Mouse (Mus musculus): ENCODE measurements around the gene Nod2.

Gene Nod2

DNA sequence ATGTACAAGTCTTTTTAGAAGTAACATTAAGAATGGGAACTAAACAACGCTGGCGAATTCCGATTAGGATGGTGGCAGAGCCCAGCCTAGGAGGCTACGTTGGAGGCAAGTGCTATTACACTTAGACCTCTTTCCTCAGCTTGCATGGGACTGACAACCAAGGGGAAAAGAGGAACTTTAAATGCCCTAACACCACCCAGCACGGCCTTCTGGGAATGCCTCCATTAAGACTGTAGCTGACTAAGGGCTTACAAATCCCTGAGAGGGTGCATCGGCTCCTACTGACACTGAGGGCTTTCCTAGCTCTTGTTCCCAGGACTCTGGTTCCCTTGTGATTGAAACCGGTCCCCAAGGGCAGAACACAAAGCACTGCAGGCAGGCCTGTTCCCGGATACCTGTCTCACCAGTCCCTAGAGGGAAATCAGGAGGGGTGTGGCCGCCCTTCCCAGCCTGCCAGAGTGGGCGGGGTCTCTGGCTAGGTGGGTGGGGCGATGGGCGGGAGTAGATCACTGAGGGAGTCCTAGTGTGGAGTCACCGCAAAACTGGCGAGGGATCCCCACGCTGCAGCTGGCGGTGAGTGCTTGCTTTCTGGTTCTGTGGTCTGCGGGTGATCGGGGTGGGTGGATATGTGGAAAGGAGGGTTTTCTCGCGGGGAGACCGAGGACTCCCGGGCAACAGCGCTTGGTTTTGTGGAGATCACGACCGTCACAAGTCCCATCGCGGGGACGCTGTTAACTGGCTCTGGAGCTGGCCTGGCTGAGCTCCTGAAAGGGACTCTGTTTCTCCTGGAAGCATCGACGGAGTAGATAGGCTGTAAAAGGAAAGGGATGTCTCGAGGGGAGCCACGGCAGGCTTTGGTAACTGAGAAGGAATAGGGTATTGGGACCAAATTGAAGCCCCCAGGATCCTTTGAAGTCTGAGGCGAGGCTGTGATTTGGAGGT is at the start of gene Nod2:
Nod2 (plus strand) TSS at position 479 of the 942 bp plus-strand sequence.
- in situ Hi-C loops (cut with MboI, MseI) = no loop called here

- in situ Hi-C loops (cut with MboI, MseI) = no loop called here
Observed at GRCm38 (mm10) chr8:88598578-88598977, 48.5 kb upstream of the Nod2 start.

GRCm38 (mm10) chr8:88599491-88599890 is 47.6 kb upstream of the Nod2 start:
- in situ Hi-C loops (cut with MboI, MseI) = no loop called here

GRCm38 (mm10) chr8:88603446-88603989 is 43.6 kb upstream of the Nod2 start:
- in situ Hi-C loops (cut with MboI, MseI) = no loop called here

DNA sequence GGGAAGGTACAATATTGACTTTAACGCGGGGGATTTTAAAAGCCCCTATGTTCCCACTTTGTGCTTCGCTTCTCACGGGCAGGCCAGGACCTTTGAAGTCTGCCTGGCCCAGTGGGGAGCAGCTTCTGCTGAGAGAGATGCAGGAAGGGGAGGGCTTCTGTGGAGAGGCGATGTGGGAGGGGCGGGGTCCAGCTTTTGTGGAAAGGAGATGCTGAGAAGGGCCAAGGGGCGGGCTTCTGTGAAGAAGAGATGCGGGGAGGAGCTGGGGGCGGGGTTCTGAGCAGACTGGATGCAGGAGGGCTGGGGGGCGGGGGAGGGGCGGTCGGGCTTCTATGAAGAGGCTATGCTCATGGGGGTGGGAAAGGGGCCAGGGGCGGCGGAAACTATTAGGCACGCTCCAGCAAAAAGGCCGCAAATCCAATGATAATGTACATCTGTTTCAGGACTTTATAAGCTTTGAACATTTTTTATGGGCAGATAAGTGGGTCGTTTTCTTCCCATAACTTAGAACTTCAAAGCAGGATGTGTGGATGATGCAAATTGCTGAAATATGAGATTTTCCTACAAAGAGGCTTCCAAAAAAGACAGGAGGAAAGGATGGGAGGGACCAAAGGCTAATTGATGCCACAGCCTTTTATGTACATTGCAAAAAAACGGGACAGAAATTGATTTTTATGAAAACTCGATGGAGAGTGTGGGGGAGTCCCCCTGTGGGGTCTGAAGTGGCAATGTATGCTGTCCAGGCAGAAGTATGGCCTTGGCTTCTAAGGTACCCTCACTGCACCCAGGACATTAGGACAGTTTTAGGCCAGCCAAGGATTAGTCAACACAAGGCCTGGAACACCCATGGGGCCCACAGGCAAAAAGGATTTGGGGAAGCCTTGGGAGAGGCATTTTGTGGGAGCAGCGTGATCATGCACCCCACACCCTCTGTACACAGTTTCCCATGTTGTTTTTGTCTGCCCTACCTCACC is 42.8 kb upstream of the Nod2 start:
- in situ Hi-C loops (cut with MboI, MseI) = no loop called here

DNA sequence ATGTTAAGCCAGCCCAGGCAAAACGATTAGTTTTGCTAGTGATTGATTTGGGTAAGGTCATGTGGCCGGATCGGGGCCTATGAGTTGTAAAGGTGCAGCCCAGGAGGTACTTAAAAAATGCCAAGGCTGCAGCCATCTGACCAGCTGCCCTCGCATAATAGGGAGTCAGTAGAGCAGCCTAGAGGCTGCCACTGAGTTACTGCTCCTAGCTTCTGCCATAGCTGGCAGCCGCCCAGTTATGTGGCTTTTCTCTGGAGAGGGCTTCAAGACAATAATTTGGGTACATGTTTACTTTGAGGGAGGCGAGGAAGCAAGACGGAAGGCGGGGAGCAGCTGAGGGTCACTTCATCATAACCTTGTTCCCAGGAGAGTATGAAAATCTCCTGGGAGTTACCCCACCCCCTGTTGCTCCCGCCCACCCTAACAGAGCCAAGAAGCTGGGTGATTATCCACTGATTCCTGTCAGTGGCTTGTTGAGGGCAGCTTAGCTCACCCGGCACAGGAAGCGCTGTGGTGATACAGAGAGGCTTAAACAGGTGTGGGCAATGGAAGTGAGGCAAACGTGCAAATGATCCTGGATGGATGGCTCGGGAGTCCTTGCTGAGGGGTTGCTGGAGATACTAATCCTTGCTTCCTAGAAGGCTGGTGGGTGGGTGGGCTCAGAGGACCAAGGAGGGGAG is 41.6 kb upstream of the Nod2 start:
- in situ Hi-C loops (cut with MboI, MseI) = no loop called here

- in situ Hi-C loops (cut with MboI, MseI) = no loop called here
Observed at GRCm38 (mm10) chr8:88609036-88609435, 38.1 kb upstream of the Nod2 start.

DNA sequence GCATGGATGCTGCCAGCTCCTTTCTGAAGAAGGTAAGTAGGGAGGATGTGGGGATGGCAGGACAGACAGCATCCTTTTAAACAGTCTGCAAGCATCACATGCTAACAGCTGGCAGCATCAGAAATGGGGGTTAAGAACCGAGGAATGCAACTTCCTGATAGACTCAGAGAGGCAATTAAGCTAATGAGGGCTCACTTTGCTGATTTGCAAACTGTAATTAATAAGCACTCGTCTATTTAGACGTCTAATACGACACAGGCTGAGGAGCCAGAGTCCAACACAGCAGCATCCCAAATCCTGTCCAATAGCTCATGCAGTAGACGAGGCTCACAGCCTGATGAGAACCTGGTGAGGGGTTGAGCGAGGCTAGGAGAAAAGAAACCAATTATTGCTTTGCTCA is 36.8 kb upstream of the Nod2 start:
- in situ Hi-C loops (cut with MboI, MseI) = no loop called here

DNA sequence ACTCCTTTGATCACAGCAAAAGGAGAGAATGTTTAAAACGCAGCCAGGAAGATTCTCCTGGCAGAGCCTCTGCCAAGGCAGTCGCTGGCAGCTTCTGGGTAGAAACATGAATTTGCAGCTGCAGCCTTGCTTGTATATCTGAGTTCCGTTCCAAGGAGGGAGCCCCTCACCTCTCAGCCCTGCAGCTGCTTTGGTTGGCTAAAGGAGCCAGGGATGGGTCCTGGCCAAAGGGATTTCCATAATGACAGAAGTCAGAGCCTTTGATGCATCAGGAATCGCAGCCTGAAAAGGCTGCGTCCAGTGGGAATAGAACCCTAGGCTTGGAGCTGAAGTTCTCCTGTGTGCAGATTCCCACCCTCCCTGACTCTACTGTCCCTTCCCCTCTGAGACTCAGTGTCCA is 32.1 kb upstream of the Nod2 start:
- in situ Hi-C loops (cut with MboI, MseI) = no loop called here

DNA sequence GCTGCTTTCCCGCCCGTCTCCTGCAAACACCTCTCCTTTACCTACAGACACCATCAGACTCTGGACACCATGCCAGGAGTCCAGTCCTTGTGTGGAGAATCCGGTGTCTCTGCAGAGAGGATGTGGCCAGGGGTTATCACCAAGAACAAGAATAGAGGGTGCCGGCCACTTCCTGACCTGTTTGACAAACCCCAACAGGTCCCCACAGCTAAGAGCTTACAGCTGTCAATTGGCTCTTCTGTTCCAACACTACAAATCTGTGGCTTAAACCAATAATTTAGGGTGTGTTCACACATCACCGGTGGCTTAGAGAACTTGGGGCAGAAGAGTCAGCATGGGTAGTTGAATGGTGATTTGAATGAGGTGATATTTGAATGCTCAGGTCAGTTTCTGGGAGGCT is 28.5 kb upstream of the Nod2 start:
- in situ Hi-C loops (cut with MboI, MseI) = no loop called here

DNA sequence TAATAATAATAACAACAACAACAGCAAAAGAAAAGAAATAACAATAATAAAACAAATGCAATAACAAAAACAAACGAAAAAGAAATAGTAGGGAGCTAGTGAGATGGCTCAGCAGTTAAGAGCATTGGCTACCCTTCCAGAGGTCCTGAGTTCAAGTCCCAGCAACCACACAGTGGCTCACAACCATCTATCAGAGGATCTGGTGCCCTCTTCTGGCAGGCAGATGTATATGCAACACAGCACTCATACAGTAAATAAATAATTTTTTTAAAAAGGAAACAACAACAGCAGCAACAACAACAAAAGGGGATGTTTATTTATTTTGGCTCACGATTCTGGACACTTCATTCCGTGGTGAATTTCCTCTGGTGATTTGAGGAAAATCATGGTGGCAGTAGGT is 27.6 kb upstream of the Nod2 start:
- in situ Hi-C loops (cut with MboI, MseI) = no loop called here

DNA sequence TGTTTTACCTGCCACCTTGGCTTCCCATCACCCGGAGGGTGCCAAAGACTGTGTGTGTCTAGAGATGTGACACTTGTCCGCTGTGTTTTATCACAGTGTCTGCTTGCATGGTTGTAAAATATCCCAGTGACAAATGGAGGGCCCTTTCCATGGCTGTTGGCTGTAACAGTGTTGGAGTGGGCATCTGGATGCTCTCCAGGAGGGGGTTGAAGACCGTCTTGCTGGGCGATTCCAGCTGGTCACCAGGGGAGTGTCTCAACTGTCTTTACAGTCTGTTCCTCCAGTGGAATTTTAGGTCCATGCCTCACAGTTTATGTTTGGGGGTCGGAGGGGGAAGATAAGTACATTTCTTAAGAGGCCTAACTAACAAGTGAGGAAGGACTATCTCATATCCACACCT is 26.2 kb upstream of the Nod2 start:
- in situ Hi-C loops (cut with MboI, MseI) = loop anchor here (5.0 to 10.0 kb wide), 2 partner anchors 89 to 236 kb away; no protein-coding TSS in a partner anchor

- in situ Hi-C loops (cut with MboI, MseI) = loop anchor here (5.0 to 10.0 kb wide), 2 partner anchors 89 to 237 kb away; no protein-coding TSS in a partner anchor
Observed at GRCm38 (mm10) chr8:88621408-88621807, 25.7 kb upstream of the Nod2 start.

DNA sequence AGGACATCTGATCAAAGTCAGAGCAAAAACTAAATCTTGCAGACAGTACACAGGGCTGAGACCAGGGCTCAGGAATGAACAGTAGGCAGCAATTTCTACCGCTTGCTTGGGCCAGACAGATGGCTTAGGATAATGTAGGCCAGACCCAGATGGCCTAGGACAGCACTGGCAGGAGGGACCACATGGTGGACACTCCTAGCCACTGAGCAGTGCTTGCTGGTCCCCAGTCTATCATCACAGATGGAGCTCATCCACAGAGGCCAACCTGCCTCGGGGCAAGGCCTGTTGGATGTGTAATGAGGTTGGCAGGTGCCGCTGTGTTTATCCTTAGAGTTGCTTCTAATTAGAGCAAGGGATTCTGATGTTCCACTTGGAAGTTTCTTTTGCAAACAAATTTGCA is 23.8 kb upstream of the Nod2 start:
- in situ Hi-C loops (cut with MboI, MseI) = loop anchor here (5.0 to 10.0 kb wide), 2 partner anchors 91 to 239 kb away; no protein-coding TSS in a partner anchor

DNA sequence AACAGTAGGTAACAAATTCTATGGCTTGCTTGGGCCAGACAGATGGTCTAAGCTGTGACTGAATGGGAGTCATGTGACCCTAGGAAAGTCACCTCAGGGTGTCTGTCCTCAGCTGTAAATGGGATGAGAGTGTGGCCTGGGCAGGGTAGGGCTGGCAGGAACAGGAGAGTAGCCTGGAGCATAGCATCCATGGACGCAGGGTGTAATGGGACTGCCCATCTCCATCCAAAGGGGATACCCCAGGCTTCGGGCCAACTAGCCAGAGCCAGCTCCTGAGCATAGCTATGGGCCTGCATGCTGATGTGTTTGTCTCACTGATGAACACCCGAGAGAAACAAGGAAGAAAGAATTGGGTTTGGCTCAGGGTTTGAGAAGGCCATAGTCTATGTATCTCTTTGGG is 22.8 kb upstream of the Nod2 start:
- in situ Hi-C loops (cut with MboI, MseI) = loop anchor here (5.0 to 10.0 kb wide), 2 partner anchors 92 to 239 kb away; no protein-coding TSS in a partner anchor

DNA sequence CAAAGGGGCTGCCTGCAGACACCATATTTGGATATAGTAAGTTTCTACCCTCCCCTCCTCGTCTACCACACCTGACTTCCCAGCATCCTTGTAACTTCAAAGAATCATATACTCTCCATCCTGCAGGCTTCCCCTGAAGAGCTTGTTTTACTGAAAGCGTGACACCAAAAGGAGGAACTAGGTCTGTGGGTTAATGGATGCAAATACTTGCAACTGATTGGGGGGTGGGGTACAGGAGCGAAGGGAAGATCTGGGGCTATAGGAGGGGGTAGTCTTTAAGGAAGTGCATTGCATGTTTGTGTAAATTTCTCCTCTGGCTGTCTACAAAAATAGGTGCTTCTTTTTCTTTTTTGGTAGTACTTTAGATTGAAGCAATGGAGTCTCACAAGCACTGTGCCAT is 20.7 kb upstream of the Nod2 start:
- in situ Hi-C loops (cut with MboI, MseI) = loop anchor here (10.0 kb wide), 1 partner anchor 242 kb away; no protein-coding TSS in a partner anchor

GRCm38 (mm10) chr8:88626940-88627264 is 20.2 kb upstream of the Nod2 start:
- in situ Hi-C loops (cut with MboI, MseI) = loop anchor here (10.0 kb wide), 1 partner anchor 242 kb away; no protein-coding TSS in a partner anchor

DNA sequence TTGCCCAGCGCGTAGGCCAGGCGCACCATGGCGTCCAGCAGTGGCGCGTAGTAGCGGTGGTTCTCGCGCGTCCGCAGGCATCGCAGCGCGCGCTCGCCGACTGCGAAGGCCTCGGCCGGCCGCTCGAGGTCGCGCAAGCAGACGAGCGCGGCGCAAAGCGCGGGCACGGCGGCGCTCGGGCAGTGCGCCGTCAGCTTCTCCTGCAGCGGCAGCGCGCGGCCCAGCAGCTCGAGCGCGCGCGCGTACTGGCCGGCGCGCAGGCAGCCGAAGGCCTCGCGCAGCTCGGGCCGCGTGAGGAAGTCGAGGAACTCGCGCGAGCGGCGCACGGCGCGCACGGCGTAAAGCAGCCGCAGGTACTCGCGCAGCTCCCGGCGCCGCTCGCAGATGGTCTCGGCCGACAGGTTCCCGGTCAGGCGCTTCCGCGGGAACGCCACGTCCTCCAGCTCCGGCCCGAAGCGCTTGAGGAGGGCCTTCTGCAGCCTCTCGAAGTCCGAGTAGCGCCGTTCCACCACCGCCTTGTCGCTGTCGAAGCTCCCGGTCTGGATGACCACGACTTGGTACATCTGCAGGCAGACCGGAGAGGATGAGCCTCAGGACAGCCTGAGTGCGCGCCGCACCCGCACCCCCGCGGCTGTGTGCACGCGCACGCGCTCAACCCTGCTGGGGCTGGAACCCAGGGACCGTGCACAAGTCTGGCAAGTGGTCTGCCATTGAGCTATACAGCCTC is 19.7 kb upstream of the Nod2 start:
- in situ Hi-C loops (cut with MboI, MseI) = loop anchor here (10.0 kb wide), 1 partner anchor 243 kb away; no protein-coding TSS in a partner anchor

GRCm38 (mm10) chr8:88628001-88628774 is 18.9 kb upstream of the Nod2 start:
- in situ Hi-C loops (cut with MboI, MseI) = loop anchor here (10.0 kb wide), 1 partner anchor 243 kb away; no protein-coding TSS in a partner anchor
